Comparison of ENCODE assay signal across 14 mouse cellular contexts in genomic region chr12:76684493-76684892, GRCm38 (mm10). TPM values are rescaled to one million over a fixed set of nuclear protein-coding genes. Genes with fewer than 3 reads are reported as not detected.
A peak's percentile ranks its signal among the peaks of the same experiment; 100 is the strongest.
DNase-seq lines count a peak whose midpoint lies in the region; ATAC-seq and TF ChIP-seq lines count a peak whose summit lies in the region.
"Had no signal": no experiment of that assay in that cellular context is flagged by ENCODE, and none has a peak within 500 bp of the region (broad histone marks: within the 10 kb centered on the region; RNA-seq: fewer than 3 reads in every experiment).

No protein-coding gene starts in this region.

- no peak for TF ChIP-seq EP300 in heart, adult 2 months (IDR thresholded peaks at IDR 0.05; ENCODE audit: insufficient read depth, low read depth, low read length)

- H3K27me3 ChIP-seq in heart, adult 2 months (ENCODE audit: control insufficient read depth, insufficient read depth, low read length): no peaks in the 10 kb centered on the region
- no peaks in the 10 kb centered on the region for H3K27me3 ChIP-seq in kidney, adult 2 months (replicated peaks; ENCODE audit: control insufficient read depth, insufficient read depth, low read length)
- H3K27me3 ChIP-seq: embryonic facial prominence, embryonic 15.5 days; kidney, embryonic 15.5 days; limb, embryonic 13.5 days had no signal

- DNase-seq in heart, postnatal 14 days: peak; percentile 15 to 28
- DNase-seq in heart, adult 2 months: no peak
- DNase-seq in brain, adult 2 months (ENCODE audit: low read depth, low spot score): peak; percentile 92
- DNase-seq in cerebellum, adult 8-10 months: peak; percentile 86
- DNase-seq in gastrocnemius, postnatal 14 days: peak; percentile 69
- DNase-seq in kidney, adult 2 months: no peak
- no peak for DNase-seq in kidney, postnatal 36 days
- DNase-seq: adrenal gland, postnatal 36 days had no signal

- H3K36me3 ChIP-seq in heart, adult 2 months (ENCODE audit: control insufficient read depth, insufficient read depth, low read length): no peaks in the 10 kb centered on the region
- H3K36me3 ChIP-seq in kidney, adult 2 months (ENCODE audit: control insufficient read depth, insufficient read depth, low read length): no peaks in the 10 kb centered on the region
- H3K36me3 ChIP-seq: embryonic facial prominence, embryonic 15.5 days; kidney, embryonic 15.5 days; limb, embryonic 13.5 days had no signal

- TF ChIP-seq CTCF in heart, adult 2 months (IDR thresholded peaks at IDR 0.05): no peak; the same call in 1 of the 2 replicates
- TF ChIP-seq CTCF in kidney, adult 2 months (conservative IDR thresholded peaks at IDR 0.05; ENCODE audit: insufficient read depth, insufficient read length, low read depth, low read length): no peak

- TF ChIP-seq POLR2A in heart, adult 2 months (IDR thresholded peaks at IDR 0.05; ENCODE audit: insufficient read depth, low read depth, low read length): no peak
- TF ChIP-seq POLR2A in kidney, adult 2 months (IDR thresholded peaks at IDR 0.05; ENCODE audit: low read depth, low read length): no peak

- no peaks in the 10 kb centered on the region; the same call in none of the 2 replicates for H3K79me2 ChIP-seq in heart, adult 2 months (replicated peaks; ENCODE audit: control insufficient read depth, insufficient read depth, low read length)

- intact Hi-C loops in heart, postnatal 14 days (cut with DNase I): no loop called here
- intact Hi-C loops in heart, adult 2 months (cut with DNase I): no loop called here
- intact Hi-C loops in gastrocnemius, postnatal 14 days (cut with DNase I; ENCODE audit: low total_unique reads): no loop called here

- H3K9ac ChIP-seq in heart, adult 2 months (ENCODE audit: low read depth, low read length): no peak overlapping the region
- H3K9ac ChIP-seq: embryonic facial prominence, embryonic 15.5 days; kidney, embryonic 15.5 days; limb, embryonic 13.5 days had no signal

- no peak overlapping the region for H3K4me3 ChIP-seq in heart, adult 2 months
- H3K4me3 ChIP-seq in kidney, adult 2 months (ENCODE audit: insufficient read depth, low read depth, low read length): no peak overlapping the region
- H3K4me3 ChIP-seq: embryonic facial prominence, embryonic 15.5 days; kidney, embryonic 15.5 days; limb, embryonic 13.5 days had no signal

- 51% methylated on average over 6 of the region's 6 CpGs for WGBS in heart, adult 2 months
- 70% methylated on average over 6 of the region's 6 CpGs for WGBS in kidney, adult 2 months

- H3K4me1 ChIP-seq in heart, adult 2 months (ENCODE audit: control insufficient read depth, insufficient read depth, low read length): peaks cover 1% of the 10 kb centered on the region; the same call in 1 of the 2 replicates
- no peaks in the 10 kb centered on the region for H3K4me1 ChIP-seq in kidney, adult 2 months (ENCODE audit: control insufficient read depth, insufficient read depth, low read length)
- H3K4me1 ChIP-seq: embryonic facial prominence, embryonic 15.5 days; limb, embryonic 13.5 days had no signal

- ATAC-seq in activated CD4-positive, CD25-positive, alpha-beta regulatory T cell, adult 4 months: no peak
- ATAC-seq: Patski had no signal

- H3K27ac ChIP-seq in heart, adult 2 months: no peak overlapping the region; the same call in 1 of the 2 replicates
- H3K27ac ChIP-seq in kidney, adult 2 months (ENCODE audit: insufficient read depth, low read depth, low read length): no peak overlapping the region
- H3K27ac ChIP-seq: embryonic facial prominence, embryonic 15.5 days; kidney, embryonic 15.5 days; limb, embryonic 13.5 days; macrophage had no signal

RNA-seq across cellular contexts. Expression of gene Sptb, which starts 25.9 kb away (rescaled TPM):
- total RNA-seq in heart, postnatal 14 days (2021): 10 to 100 TPM; 67.8 to 70.3 TPM
- total RNA-seq in heart, adult 2 months (2021): 10 to 100 TPM; 81.2 to 96.7 TPM
- polyA plus RNA-seq in heart, adult 2 months (2012; rRNA removed): 27.0 and 43.4 TPM in 2 replicates
- total RNA-seq in gastrocnemius, postnatal 14 days (2021): 10 to 100 TPM; 88.9 to 93.1 TPM
- polyA plus RNA-seq in kidney, adult 2 months (2012; rRNA removed): 1.6 and 1.9 TPM in 2 replicates
- polyA plus RNA-seq in activated CD4-positive, CD25-positive, alpha-beta regulatory T cell, adult 4 months (2017; shearing (Covaris generic)): under 1 TPM; 0.28 to 0.37 TPM

Comparison
In these comparisons a context has a peak if more than half of its experiments do, and no peak if none do; other contexts are left out.
1. DNase-seq: peak in heart, postnatal 14 days (2 of 2), brain, adult 2 months (single experiment), cerebellum, adult 8-10 months (single experiment) and gastrocnemius, postnatal 14 days (single experiment); none in heart, adult 2 months (0 of 2), kidney, adult 2 months (single experiment) and kidney, postnatal 36 days (0 of 2).